Comparison of ENCODE assay signal across 9 mouse cellular contexts in genomic region chr6:125620764-125621163, GRCm38 (mm10).
DNase-seq lines count a peak whose midpoint lies in the region; ATAC-seq and TF ChIP-seq lines count a peak whose summit lies in the region.
"Had no signal": no experiment of that assay in that cellular context is flagged by ENCODE, and none has a peak within 500 bp of the region (broad histone marks: within the 10 kb centered on the region; RNA-seq: fewer than 3 reads in every experiment).

No protein-coding gene starts in this region.

- H3K9me3 ChIP-seq in E14TG2a.4 (ENCODE audit: low read length): peaks cover 3% of the 10 kb centered on the region; the same call in 1 of the 2 replicates

- intact Hi-C loops in gastrocnemius, adult 2 months (cut with DNase I): loop anchor here (2.0 to 5.0 kb wide), 2 partner anchors 40 to 547 kb away; partner anchors contain the start of gene Ntf3
- intact Hi-C loops in left cerebral cortex, postnatal 14 days (cut with DNase I): loop anchor here (1.0 to 5.0 kb wide), 2 partner anchors 548 to 852 kb away; no protein-coding TSS in a partner anchor

- H3K27me3 ChIP-seq in E14TG2a.4 (ENCODE audit: insufficient read depth, low read length): no peaks in the 10 kb centered on the region

- H3K4me1 ChIP-seq in E14TG2a.4 (replicated peaks; ENCODE audit: low read depth, low read length): no peaks in the 10 kb centered on the region

- H3K27ac ChIP-seq in gastrocnemius, adult 2 months: no peak overlapping the region

- peak; percentile 49 for TF ChIP-seq CTCF in gastrocnemius, adult 2 months (IDR thresholded peaks at IDR 0.05)
- TF ChIP-seq CTCF in E14TG2a.4 (conservative IDR thresholded peaks at IDR 0.05; ENCODE audit: low read length): peak; percentile 44

- ATAC-seq in granulocyte monocyte progenitor cell, adult 5-6 weeks (replicated peaks; ENCODE audit: poor library complexity, severe bottlenecking): no peak

- no peak for DNase-seq in gastrocnemius, adult 2 months
- DNase-seq in gastrocnemius, postnatal 25 days: no peak
- peak; percentile 63 for DNase-seq in embryo, embryonic 11 days
- DNase-seq in left cerebral cortex, postnatal 14 days (ENCODE audit: low spot score in 2 of 2): peak; percentile 72 to 73
- peak; percentile 42 for DNase-seq in right cerebral cortex, postnatal 4 days
- DNase-seq in ovary, postnatal 36 days (ENCODE audit: low spot score): no peak

- no peaks in the 10 kb centered on the region for H3K36me3 ChIP-seq in E14TG2a.4 (ENCODE audit: insufficient read depth, low read length)

- H3K4me3 ChIP-seq in gastrocnemius, adult 2 months: no peak overlapping the region
- H3K4me3 ChIP-seq in E14TG2a.4 (replicated peaks; ENCODE audit: low read length): no peak overlapping the region
- H3K4me3 ChIP-seq: myocyte had no signal

Comparison
In these comparisons a context has a peak if more than half of its experiments do, and no peak if none do; other contexts are left out.
1. DNase-seq: peak in embryo, embryonic 11 days (single experiment), left cerebral cortex, postnatal 14 days (2 of 2) and right cerebral cortex, postnatal 4 days (single experiment); none in gastrocnemius, adult 2 months (single experiment), gastrocnemius, postnatal 25 days (single experiment) and ovary, postnatal 36 days (single experiment).